ENCODE assay signal across 8 mouse cellular contexts in the genomic region with DNA sequence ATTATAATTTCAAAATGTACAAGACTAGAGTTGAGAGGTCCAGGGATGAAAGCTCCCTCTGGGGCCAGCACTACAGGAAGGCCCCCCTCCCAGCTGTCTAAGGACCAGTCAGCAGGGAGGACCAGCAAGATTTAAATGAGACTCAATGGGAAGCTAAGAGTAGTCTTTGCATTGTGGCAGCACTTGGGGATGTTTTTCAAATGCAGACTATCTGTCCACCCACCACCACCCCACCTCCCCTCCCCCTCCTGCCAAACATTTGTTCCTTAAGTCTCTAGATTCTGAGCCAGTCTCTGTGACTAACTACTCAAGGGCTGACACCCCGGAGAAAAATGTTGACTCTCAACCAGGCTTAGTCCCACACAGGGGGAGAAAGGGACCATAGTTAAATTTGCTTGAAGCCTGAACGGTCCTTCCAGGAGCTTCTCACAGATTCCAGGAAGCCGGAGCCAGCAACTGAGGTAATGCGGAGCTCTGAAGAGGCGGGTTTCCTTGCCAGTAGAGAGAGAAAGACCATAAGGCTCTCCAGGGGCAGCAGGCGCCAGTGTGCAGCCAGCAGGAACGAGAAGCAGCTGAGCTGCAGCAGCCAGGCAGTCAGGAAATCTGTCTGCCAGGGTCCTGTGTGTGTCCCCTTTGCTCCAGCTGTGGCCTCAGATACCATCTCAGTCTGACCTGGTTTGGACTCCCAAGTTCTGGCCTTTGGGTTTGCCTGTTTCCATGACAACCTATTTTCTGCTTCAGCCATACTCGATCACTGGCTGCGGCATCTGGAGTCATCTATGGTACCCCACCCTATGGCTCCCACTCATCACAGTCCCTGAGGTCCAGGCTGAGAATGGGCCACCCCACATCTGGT.
DNase-seq lines count a peak whose midpoint lies in the region; ATAC-seq lines count a peak whose summit lies in the region.

No protein-coding gene starts in this region.

- H3K9me3 ChIP-seq in hindbrain, embryonic 13.5 days, result no peaks in the 10 kb centered on the region
- H3K9me3 ChIP-seq in limb, embryonic 15.5 days, result no peaks in the 10 kb centered on the region

- no peak overlapping the region for H3K9ac ChIP-seq in hindbrain, embryonic 13.5 days
- H3K9ac ChIP-seq in limb, embryonic 15.5 days, result no peak overlapping the region

- H3K36me3 ChIP-seq in hindbrain, embryonic 13.5 days, result no peaks in the 10 kb centered on the region
- no peaks in the 10 kb centered on the region for H3K36me3 ChIP-seq in limb, embryonic 15.5 days

- H3K27me3 ChIP-seq in hindbrain, embryonic 13.5 days, result no peaks in the 10 kb centered on the region
- no peaks in the 10 kb centered on the region for H3K27me3 ChIP-seq in limb, embryonic 15.5 days

- WGBS in hindbrain, embryonic 13.5 days, result 16% methylated on average over 9 of the region's 9 CpGs
- WGBS in limb, embryonic 15.5 days, result 27% methylated on average over 9 of the region's 9 CpGs

- peak; percentile 55 for ATAC-seq in hindbrain, embryonic 13.5 days (ENCODE audit: low FRiP score)
- ATAC-seq in limb, embryonic 15.5 days (ENCODE audit: insufficient number of reproducible peaks, low FRiP score, low TSS enrichment, low read depth), result peak; percentile 50

- 0 out of 2 replicates have a peak overlapping the region, but pooled peaks have one; percentile 32 for H3K27ac ChIP-seq in hindbrain, embryonic 13.5 days
- H3K27ac ChIP-seq in limb, embryonic 15.5 days, result peak overlapping the region; percentile 48

- H3K4me3 ChIP-seq in hindbrain, embryonic 13.5 days, result no peak overlapping the region
- H3K4me3 ChIP-seq in limb, embryonic 15.5 days, result no peak overlapping the region

- peaks cover 11% of the 10 kb centered on the region for H3K4me1 ChIP-seq in hindbrain, embryonic 13.5 days (replicated peaks)
- H3K4me1 ChIP-seq in limb, embryonic 15.5 days, result peaks cover 12% of the 10 kb centered on the region

- peak; percentile 6 for DNase-seq in adrenal gland, postnatal 25 days
- no peak for DNase-seq in adrenal gland, adult 18-20 months (ENCODE audit: low spot score in 2 of 2)
- DNase-seq in ES-CJ7 (ENCODE audit: low read depth, low spot score), result peak; percentile 86
- DNase-seq in frontal cortex, postnatal 10 days (ENCODE audit: low spot score in 2 of 2), result peak; percentile 22 to 27
- no peak for DNase-seq in spleen, postnatal 10 days (ENCODE audit: low spot score in 2 of 2)
- no peak for DNase-seq in lung, postnatal 25 days (ENCODE audit: low spot score)

- H3K4me2 ChIP-seq in hindbrain, embryonic 13.5 days, result peak overlapping the region; percentile 29
- no peak overlapping the region for H3K4me2 ChIP-seq in limb, embryonic 15.5 days

Comparison
In these comparisons a context has a peak if more than half of its experiments do, and no peak if none do; other contexts are left out.
1. DNase-seq: peak in adrenal gland, postnatal 25 days (single experiment), ES-CJ7 (single experiment) and frontal cortex, postnatal 10 days (2 of 2); none in adrenal gland, adult 18-20 months (0 of 2), spleen, postnatal 10 days (0 of 2) and lung, postnatal 25 days (single experiment).